Mouse (Mus musculus) 3134 (cell line): ENCODE data around the gene Unc45a.

Experiments used
- DNase-seq: peaks from one replicate; pipeline ENCODE4 v3.0.0-alpha.2; 2011; ENCODE audit warnings: low spot score; ENCODE audit not compliant: insufficient read length; ENCODE audit errors: extremely low read depth

Gene Unc45a

GRCm38 (mm10) chr7:80340793-80341192 lies at the start of gene Unc45a:
Gene Unc45a, minus strand, starts transcription at chr7:80341005.
- peak; percentile 59 for DNase-seq

- no peak for DNase-seq
Measured at GRCm38 (mm10) chr7:80387633-80388543, 47.1 kb upstream of the Unc45a start, which contains the start of gene Fes. Gene Fes, minus strand, starts transcription at chr7:80387946.

- DNase-seq, result no peak
Measured at GRCm38 (mm10) chr7:80387033-80387632, 46.3 kb upstream of the Unc45a start.

- peak; percentile 61 for DNase-seq
Measured at GRCm38 (mm10) chr7:80386235-80386930, 45.6 kb upstream of the Unc45a start.

GRCm38 (mm10) chr7:80382919-80383318 lies 42.1 kb upstream of the Unc45a start:
- no peak for DNase-seq

- no peak for DNase-seq
Measured at GRCm38 (mm10) chr7:80379531-80379930, 38.7 kb upstream of the Unc45a start.

GRCm38 (mm10) chr7:80377471-80377870 lies 36.7 kb upstream of the Unc45a start:
- DNase-seq, result no peak

- no peak for DNase-seq
Measured at GRCm38 (mm10) chr7:80376192-80376591, 35.4 kb upstream of the Unc45a start.

GRCm38 (mm10) chr7:80375376-80376039 lies 34.7 kb upstream of the Unc45a start:
- peak; percentile 81 for DNase-seq

GRCm38 (mm10) chr7:80374733-80375132 lies 33.9 kb upstream of the Unc45a start:
- DNase-seq, result no peak

GRCm38 (mm10) chr7:80374280-80374679 lies 33.5 kb upstream of the Unc45a start:
- DNase-seq, result no peak

- no peak for DNase-seq
Measured at GRCm38 (mm10) chr7:80373850-80374249, 33.0 kb upstream of the Unc45a start.

GRCm38 (mm10) chr7:80373352-80373751 lies 32.5 kb upstream of the Unc45a start:
- no peak for DNase-seq

- no peak for DNase-seq
Measured at GRCm38 (mm10) chr7:80372667-80373066, 31.9 kb upstream of the Unc45a start.

- DNase-seq, result no peak
Measured at GRCm38 (mm10) chr7:80372166-80372565, 31.4 kb upstream of the Unc45a start.

GRCm38 (mm10) chr7:80371041-80371751 lies 30.4 kb upstream of the Unc45a start, which contains the start of gene Man2a2:
Gene Man2a2, minus strand, starts transcription at chr7:80371375.
- DNase-seq, result peak; percentile 53

- DNase-seq, result peak; percentile 83
Measured at GRCm38 (mm10) chr7:80370649-80371040, 29.8 kb upstream of the Unc45a start.

GRCm38 (mm10) chr7:80369967-80370431 lies 29.2 kb upstream of the Unc45a start:
- no peak for DNase-seq

GRCm38 (mm10) chr7:80369461-80369860 lies 28.7 kb upstream of the Unc45a start:
- DNase-seq, result no peak
